Mouse (Mus musculus) frontal cortex, postnatal 14 days (tissue): ENCODE results near the gene Spg20.

Experiments
- DNase-seq, 2 experiments: peaks; one replicate each; pipeline ENCODE4 v3.0.0; 2022; ENCODE audit warnings: low spot score in 2 of 2

The Spg20 gene

DNA sequence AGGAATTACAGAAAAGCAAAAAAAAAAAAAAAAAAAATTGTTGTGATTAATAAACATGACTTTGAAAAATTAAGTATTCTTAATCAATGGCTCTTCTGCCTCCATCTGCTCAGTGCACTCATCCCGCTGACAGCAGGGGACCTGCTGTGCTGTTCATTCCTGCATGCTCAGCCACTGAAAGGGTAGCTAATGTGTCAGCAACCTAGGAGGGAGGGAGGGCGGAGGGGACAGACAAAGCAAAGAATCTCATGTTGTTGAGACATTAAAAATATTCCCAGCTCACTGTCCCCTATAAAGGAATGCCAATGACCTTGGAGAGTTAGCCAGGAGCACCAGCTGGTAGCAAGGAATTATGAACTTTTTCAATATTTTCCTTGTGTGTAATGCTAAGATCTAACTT is 13.9 kb upstream of the Spg20 start:
- no peak for DNase-seq

DNA sequence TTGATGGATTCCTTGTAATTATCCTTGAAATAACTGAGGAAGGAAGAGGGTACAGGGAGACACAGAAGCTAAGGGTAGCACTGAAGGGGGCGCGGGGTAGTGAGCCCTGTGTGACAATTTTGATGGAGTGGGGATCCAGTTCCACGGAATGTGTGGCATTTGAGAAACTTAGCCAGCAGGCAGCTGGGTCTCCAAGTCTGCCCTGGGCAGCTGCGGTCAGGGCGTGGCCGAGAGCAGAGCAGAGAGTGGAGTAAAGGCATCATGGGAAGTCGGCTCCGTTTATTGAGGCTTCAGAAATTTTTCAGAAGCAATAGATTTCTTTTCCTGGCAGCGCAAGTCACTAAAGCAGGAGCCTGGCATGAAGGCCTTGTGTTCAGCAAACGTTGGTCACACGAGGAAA is 12.9 kb upstream of the Spg20 start:
- DNase-seq = no peak

DNA sequence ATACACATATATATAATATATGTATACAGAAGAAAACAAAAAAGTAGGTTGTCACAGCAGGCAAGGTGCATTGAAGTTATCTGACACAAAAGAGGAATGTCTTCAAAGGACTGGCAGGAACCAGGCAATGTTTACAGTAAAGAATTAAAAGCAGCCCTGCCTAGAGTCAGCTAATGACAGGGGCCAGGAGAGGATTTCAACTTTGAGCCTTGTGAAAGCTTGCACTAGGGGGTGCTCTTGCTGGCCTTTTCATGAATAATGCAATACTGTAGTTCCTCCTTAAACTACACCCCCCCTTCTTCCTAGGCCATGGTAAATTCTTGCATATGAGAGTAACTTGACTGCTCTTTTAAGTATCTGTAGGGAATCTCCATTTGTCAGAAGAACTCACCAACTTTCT is 10.8 kb upstream of the Spg20 start:
- no peak for DNase-seq

DNA sequence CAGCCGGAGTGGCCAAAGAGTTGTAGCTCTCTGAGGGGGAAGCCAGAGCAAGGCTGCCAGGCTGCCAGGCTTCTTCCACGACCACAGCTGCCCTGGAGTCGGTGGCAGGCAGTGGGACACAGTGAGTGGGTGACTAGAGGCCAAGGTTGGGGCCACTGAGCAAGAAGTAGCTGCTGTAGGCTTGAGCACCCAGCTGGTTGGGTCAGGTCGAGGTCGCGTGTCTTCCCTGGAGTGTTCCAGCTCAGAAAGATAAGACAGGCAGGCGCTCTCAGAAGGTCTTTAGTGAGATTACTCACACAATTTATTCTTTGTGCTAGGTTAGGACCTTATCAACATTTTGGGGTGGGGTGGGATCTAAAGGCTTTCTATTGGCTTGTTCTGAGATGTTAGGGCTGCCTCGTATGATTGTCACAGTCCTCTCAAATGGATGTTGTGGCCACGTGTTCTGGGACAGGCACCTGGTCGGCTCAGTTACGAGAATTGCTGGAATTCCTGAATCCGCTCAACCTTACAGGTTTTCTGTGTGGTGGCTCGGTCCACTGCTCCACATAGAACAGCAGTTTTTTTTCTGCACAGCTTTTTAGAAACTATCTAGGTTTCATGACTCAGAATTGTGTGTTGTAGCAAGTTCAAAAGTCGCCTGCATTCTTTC is 6.4 kb upstream of the Spg20 start:
- no peak for DNase-seq

DNA sequence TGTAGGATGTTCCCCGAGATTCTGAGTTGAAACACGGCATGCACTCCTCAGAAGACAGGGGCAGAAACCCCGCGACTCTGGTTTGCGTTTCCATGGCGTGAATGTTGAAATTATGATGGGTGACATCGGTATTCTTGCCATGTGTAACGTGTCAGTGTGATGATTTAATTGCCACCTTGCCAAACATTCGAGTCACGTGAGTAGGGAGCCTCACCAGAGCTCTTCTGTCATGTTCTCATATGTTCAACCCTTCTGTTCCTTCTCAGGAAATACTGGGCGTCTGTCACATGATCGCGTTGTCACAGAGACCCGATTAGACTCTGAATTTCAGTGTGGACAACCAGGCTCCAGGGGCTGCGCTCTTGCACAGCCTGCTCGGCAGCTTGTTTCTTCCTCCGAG is 5.9 kb upstream of the Spg20 start:
- DNase-seq = no peak

DNA sequence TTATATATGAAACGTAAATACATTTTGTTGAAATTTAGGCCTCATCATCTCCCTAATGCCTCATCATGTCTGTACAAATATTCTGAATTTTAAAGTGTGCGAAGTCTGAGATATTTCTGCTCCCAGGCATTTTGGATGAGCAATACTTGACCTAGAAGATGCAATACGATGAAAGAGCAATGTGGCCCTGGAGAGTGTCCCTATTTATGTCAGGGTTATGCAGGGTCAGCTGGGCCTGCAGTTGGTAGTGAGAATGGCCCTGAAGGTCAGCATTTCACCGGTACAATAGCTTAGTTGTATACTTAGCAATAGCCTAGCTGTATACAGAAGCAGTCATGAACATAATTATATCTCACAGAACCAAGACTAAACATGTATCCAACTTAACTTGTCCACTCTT is 2.8 kb upstream of the Spg20 start:
- no peak for DNase-seq

DNA sequence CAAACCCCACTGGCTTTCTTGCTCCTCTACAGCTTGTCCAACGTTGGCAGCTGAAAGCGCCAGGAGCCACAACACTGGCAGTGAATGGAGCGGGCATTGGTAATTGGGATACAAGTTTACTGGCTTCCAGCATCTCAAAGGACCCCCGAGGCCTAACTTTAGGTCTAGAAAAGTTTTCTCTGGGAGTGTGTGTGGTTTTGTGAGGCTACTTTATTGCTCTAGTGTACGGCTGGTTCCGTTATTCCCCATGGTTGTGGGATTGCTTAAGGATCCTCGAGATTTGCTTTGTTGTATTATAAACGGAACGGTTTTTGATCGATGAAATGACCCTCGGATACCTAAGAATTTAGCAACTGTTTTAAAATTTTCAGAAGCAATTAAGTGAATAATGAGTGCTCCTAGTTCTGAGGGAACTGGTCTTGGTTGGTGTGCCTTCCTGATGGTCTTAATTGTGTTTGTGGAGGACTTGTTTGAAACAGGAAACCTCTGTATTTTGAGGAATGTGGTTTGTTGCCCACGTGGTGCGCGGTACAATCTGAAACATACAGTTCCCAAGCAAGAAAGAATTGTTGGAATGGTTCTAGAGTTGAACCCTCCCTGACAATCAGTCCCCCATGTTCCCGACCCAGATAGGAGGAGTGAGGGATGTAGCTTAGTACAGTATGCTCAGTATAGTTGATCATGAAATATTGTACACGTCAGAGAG is 955 bp downstream of the Spg20 start:
- DNase-seq = no peak

DNA sequence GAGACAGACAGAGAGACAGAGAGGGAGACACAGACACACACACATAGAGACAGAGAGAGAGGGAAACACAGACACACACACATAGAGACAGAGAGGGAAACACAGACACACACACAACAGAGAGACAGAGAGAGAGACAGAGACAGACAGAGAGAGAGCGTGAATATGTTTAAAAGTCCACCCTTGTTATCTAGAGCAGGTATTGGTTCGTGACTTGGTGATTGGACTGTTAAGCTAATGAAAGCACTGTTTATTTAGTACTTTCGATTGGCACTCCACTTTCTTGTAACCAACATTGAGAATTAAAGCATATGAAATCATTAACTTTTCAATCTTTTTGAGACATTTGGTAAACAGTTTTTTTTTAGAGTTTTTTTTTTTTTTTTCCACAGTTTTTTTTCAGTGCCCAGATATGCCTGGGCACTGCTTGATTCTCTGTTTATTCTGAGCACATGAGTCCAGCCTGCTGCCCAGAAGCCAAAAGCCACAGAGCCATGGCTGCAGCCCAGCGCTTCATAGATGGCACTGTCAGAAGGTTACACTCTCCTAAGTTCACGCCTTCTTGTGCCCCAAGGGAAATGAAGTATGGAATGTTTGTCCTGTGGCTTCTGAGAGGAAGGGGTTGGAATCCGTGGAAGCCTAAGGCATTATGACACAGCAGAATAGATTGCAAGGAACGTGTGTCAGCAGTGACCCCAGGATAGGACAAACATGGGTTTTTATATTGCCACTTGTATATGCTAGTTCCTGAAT is 2.6 kb downstream of the Spg20 start:
- DNase-seq = no peak

DNA sequence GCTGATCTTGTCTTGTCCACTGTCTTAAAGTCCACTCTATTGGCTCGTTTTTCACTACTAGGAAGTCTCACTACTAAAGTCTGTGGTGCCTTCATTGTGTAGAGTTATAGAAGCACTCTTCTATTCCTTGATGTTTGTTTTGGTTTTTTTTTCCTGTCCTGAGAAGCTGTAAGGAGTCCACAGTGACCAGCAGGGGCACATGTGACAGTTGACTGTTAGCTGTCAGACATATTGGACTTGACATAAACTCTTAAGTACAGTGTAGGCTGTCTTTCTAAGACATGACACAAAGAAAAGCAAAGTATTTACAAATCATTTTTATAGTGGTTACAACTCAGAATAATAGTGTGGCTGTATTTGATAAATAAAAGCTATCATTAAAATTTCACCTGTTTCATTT is 3.2 kb downstream of the Spg20 start:
- no peak for DNase-seq

DNA sequence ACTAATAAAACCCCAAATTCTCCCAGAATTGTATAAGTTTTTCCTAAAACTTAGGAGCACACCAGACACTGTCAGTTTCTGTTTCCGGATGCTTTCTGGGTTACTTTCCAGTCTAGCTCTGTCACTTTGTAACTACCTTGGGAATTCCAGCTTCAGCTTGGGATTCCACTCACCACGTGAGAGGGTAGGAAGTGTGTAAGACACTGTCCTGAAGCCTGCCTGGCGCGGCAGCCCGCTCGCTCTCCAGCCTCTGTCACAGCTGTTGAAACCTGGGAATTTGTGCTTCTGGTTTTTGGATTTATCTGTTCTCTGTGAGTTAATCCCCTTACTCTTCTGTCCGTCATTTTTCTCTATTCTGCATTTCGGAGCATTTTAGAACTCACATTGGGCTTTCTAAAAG is 4.1 kb downstream of the Spg20 start:
- DNase-seq = no peak

DNA sequence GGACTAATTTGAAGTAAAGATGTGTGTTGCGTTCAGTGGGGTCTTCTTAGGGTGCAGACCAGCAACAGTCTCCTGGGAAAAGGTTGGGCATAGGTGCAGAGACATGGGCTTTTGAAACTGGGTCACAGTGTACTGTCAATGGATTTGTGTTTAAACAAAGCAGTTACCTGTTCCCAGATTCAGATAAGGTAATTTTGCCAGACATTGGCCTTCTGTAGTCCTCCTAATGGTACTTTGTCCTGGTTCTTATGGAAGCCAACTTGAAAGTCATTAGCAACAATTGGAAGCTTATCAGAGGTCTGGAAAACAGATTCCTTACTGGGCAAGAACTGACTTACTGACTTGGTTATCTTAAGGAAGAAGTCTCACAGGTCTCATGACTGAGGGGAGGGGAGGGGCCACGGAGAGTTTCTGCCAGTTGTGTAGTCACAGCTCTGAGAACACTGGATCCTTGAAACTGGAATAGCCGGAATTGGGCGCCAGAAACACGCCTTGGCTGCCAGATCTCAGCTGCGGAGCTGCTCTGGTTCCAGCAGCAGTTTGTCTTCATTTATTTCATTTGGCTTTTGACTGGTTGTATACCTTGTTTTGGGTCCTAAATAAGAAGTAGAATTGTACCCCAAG is 7.5 kb downstream of the Spg20 start:
- no peak for DNase-seq

DNA sequence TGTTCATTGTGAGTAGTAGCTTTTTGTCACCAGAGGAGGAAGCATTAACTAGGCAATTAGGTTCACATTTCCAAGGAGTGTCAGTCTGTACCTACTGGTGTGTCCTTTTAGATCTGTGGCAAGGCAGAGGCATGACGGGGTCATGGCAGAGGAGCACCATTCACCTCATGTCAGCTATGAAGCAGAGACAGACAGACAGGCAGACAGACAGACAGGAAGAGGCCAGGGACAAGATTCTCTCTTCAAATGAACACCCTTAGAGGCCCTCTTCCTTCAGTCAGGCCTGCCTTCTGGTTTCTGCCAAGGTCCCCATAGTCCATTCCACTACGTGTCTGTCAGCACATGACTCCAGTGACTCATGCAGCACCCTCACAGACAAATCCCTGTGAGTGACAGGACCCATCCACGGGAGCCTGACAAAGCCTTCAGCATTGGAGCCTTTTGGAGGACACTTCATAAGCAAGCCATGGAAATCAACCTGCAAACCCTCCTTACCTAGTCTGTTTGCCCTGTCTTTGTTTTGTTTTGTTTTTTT is 10.5 kb downstream of the Spg20 start:
- no peak for DNase-seq

DNA sequence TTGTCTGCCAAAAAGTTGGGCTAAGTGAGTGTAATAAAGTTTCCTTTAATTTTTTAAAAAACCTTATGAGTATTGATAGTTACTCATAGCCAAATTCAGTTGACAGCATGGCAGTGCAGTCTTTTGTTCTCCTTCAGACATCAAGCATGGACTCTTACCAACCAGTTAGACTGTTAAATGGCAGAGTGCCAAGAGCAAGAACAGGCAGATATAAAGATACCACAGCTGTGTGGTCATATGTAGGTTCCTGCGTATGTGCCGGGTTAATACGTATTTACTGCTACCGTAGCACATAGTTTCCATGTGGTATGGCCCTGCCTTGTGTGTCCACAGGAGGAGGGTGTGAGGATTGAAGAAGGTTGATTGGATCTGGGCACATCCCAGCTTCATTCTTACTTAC is 11.2 kb downstream of the Spg20 start:
- DNase-seq = no peak

DNA sequence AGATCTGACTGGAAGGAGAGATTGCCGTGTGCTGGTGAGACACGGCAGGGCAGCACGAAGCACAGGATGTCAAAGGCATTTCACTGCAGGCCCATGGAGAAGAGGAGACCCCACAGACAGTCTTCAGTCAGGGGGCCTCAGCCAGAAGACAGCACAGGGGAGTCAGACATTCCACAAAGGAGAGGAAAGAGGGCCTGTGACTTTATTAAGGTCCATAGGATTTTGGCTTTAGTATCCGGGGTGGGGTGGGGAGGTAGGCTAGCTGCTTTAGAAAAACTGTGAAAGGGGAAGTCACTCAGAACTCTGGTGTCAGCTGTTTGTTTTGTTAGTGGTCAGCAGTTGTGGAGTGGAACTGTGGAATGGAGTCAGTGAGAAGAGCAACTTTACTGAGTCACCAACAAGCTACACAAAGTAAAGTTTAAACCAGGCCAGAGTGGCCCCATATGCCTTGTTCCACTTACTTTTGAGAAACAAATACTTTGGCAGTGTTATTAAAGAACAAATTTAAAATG is 17.3 kb downstream of the Spg20 start:
- DNase-seq = no peak

DNA sequence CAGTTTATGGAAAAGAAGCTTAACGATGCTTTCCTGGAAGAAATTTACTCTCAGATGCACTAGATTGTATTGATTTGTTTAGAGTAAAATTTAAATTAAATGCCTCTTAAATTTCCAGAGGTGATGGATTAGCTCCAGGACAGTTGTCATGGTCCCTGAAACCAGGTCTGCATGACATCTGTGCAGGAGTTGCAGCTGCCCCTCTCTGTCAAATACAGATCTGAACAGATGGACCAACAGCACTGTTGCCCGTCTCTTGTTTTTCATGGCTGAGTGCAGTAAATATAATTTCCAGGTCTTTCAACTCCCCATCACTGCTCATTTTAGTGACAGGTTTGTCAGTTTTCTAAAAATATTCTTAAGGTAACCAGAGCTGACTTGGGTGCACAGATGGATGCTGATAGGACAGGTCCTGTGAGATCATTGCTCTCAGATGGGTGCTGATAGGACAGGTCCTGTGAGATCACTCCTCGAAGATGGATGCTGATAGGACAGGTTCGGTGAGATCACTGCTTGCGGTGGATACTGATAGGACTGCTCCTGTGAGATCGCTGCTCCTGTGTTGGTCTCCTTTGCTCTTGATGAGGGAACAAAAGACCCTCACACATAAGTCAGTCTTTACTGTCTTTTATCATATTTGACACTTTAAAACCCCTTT is 19.8 kb downstream of the Spg20 start:
- DNase-seq = no peak

DNA sequence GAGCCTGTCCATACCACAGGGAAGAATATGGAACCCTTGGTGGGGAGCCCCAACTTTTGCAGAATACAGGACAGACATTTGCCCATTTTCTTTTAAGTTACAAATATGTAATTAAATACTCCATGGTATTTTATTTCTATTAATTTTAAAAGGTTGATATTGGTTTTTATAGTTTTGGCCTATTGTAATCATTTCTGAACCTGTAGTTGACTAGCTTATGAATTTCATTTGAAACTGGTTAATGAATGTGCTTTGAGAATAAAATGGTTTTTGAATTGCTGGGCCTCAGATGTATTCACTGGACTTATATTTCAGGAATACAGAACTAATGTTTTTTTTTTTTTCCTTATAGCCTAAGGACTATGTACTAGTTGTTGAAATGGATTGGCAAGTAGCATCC is 25.1 kb downstream of the Spg20 start, which contains the start of gene Ccdc169:
Gene Ccdc169 (plus strand): TSS at position 301 of the 400 bp plus-strand sequence.
- no peak for DNase-seq

DNA sequence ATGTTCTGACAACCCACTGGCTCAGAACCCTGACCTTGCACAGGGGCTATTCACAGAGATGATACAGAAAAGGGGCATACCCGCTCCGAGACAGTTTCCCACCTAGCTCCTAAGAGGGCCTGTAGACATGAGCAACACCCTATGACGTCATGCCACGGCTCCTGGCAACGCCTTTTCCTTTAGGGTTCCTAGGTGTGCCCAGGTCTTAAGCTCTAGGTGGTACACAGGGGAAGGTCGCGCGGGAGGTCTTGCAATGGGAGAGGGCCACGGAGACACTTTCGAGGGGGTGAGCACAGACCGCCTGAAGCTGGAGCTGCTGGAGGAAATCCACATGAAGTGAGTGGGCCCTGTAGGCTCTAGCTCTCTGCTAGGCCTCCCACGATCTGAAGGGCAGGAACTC is 27.9 kb downstream of the Spg20 start:
- no peak for DNase-seq

DNA sequence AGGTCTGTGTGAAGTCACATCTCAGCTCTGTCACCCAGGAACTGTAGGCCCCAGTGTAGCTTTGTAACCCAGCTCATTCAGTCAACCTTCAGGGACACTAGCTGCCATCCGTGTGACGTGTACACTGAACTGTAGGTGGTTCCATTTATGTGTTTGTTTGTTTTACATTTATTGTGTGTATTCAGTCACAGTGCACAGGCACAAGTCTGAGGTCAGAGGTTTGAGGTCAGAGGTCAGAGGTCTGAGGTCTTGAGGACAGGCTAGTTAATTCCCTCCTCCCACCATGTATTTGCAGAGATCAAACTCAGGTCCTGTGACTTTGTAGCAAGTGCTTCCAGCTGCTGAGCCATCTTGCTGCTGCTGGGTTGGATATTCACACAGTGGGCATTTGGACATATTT is 29.5 kb downstream of the Spg20 start:
- DNase-seq = no peak

DNA sequence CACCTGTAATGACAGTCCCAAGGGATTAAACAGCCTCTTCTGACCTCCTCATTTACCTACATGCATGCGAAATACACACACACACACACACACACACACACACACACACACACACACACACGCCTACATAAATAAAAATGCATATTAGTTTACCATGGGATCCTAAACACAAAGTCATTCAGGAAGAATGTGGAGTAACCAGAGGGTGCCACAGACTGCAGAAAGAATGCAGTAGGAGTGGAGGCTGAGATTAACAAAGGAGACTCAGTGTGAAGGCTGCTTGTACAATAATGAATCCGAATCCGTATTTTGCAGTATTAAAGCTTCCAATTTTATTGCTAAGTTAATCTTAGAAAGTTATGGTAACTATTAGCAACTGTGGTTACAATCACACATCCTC is 33.0 kb downstream of the Spg20 start:
- DNase-seq = no peak

DNA sequence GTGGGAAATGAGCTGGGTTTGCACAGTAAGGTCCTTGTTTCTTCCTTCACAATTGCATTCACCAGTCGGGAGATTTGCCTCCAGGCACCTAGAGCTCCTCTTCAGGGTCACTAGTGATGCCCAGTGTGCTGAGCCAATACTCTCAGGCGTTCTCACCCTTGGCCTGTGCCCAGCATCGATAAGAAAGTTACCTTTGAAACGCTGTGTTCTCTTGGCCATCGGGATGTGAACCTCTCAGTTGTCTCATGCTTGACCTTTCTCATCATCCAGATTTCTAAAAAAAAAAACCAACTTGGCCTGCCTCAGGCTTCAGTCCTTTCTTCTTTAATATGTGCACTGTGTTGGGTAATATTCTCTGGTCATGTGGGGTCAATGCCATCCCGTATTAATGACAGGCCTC is 34.5 kb downstream of the Spg20 start:
- DNase-seq = no peak

DNA sequence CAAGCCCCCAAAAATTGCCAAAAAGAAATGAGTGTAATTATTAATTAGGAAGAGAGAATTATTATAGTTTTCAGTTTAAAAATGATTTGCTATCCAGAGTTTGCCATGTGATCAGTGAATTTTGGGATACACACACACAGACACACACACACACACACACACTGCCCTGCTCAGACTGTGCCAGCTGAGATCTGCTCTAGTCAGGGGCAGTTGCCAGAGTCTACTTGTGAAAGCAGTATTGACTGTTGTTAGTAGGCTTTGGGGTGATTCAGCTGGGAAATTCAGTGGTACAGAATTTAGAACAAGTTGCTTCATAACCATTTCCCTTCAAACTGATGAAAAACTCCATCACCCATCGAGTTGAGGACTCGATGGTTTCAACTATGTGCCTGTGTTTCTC is 35.2 kb downstream of the Spg20 start:
- DNase-seq = no peak

DNA sequence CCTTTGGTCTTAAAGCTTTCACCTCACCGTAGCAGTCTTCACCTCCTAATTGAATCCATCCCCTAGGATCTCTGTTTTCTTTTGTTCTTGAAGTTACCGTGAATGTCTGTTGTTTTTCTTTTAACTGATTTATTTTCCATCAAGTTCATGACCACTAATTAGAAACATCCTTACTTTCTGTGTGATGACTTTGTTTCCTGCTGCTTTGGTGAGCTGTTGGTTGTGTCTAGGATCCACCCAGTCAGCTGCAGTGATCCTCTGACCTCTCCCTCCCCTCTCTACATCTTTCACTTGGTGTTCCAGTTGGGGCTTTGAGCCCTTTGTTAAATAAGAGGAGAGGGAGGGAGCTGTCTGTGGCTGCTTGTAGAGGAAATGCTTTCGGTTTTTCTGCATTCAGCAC is 36.2 kb downstream of the Spg20 start:
- no peak for DNase-seq
